Mouse (Mus musculus): Measurements from ENCODE around the gene Cacna1c. TPM values are rescaled to one million over a fixed set of nuclear protein-coding genes. Genes with fewer than 3 reads are reported as not detected.

The Cacna1c gene
- polyA plus RNA-seq, 1 experiment from 2014 or later = 4.0 TPM

- no peak for ATAC-seq (ENCODE audit: insufficient read depth, low FRiP score, low read depth)
- Histone ChIP-seq H3K9ac (no peak overlapping the region), H3K4me1 (no peaks in the 10 kb centered on the region), H3K27ac (no peak overlapping the region), H3K36me3 (no peaks in the 10 kb centered on the region), H3K27me3 (replicated peaks) (no peaks in the 10 kb centered on the region), H3K9me3 (no peaks in the 10 kb centered on the region), H3K4me2 (no peak overlapping the region), H3K4me3 (replicated peaks) (no peak overlapping the region)
- WGBS = 86% methylated on average over 8 of the region's 8 CpGs
Observed at GRCm38 (mm10) chr6:119128521-119128920, 67.7 kb downstream of the Cacna1c start.

- ATAC-seq (ENCODE audit: insufficient read depth, low FRiP score, low read depth) = no peak
- Histone ChIP-seq H3K4me3 (replicated peaks) (no peak overlapping the region), H3K9me3 (no peaks in the 10 kb centered on the region), H3K9ac (no peak overlapping the region), H3K27ac (no peak overlapping the region), H3K27me3 (replicated peaks) (no peaks in the 10 kb centered on the region), H3K36me3 (no peaks in the 10 kb centered on the region), H3K4me1 (no peaks in the 10 kb centered on the region), H3K4me2 (no peak overlapping the region)
- 87% methylated on average over 1 of the region's 1 CpGs for WGBS
Observed at GRCm38 (mm10) chr6:119128076-119128475, 68.1 kb downstream of the Cacna1c start.

GRCm38 (mm10) chr6:119126991-119127390, 69.2 kb downstream of the Cacna1c start:
- Histone ChIP-seq H3K9ac (no peak overlapping the region), H3K4me3 (replicated peaks) (no peak overlapping the region), H3K4me1 (no peaks in the 10 kb centered on the region), H3K4me2 (no peak overlapping the region), H3K27me3 (replicated peaks) (no peaks in the 10 kb centered on the region), H3K9me3 (no peaks in the 10 kb centered on the region), H3K36me3 (no peaks in the 10 kb centered on the region), H3K27ac (no peak overlapping the region)
- ATAC-seq (ENCODE audit: insufficient read depth, low FRiP score, low read depth) = no peak
- 83% methylated on average over 3 of the region's 3 CpGs for WGBS

GRCm38 (mm10) chr6:119118371-119118770, 77.8 kb downstream of the Cacna1c start:
- Histone ChIP-seq H3K9me3 (no peaks in the 10 kb centered on the region), H3K27ac (no peak overlapping the region), H3K27me3 (replicated peaks) (no peaks in the 10 kb centered on the region), H3K4me2 (no peak overlapping the region), H3K9ac (no peak overlapping the region), H3K4me1 (no peaks in the 10 kb centered on the region), H3K4me3 (replicated peaks) (no peak overlapping the region), H3K36me3 (no peaks in the 10 kb centered on the region)
- 61% methylated on average over 4 of the region's 4 CpGs for WGBS
- no peak for ATAC-seq (ENCODE audit: insufficient read depth, low FRiP score, low read depth)

GRCm38 (mm10) chr6:119116290-119116689, 79.9 kb downstream of the Cacna1c start:
- no peaks in the 10 kb centered on the region for H3K36me3 ChIP-seq
- no peak overlapping the region for H3K9ac ChIP-seq
- no peak overlapping the region for H3K27ac ChIP-seq
- no peaks in the 10 kb centered on the region for H3K27me3 ChIP-seq (replicated peaks)
- no peaks in the 10 kb centered on the region for H3K4me1 ChIP-seq
- ATAC-seq (ENCODE audit: insufficient read depth, low FRiP score, low read depth) = no peak
- no peak overlapping the region for H3K4me2 ChIP-seq
- H3K4me3 ChIP-seq (replicated peaks) = no peak overlapping the region
- WGBS = 84% methylated on average over 3 of the region's 3 CpGs
- no peaks in the 10 kb centered on the region for H3K9me3 ChIP-seq

- no peak overlapping the region for H3K9ac ChIP-seq
- H3K27me3 ChIP-seq (replicated peaks) = peaks cover 9% of the 10 kb centered on the region; the same call in 1 of the 2 replicates
- no peak overlapping the region for H3K4me3 ChIP-seq (replicated peaks)
- H3K36me3 ChIP-seq = no peaks in the 10 kb centered on the region
- H3K4me1 ChIP-seq = no peaks in the 10 kb centered on the region
- no peak overlapping the region for H3K4me2 ChIP-seq
- no peak for ATAC-seq (ENCODE audit: insufficient read depth, low FRiP score, low read depth)
- no peaks in the 10 kb centered on the region for H3K9me3 ChIP-seq
- WGBS = 79% methylated on average over 4 of the region's 4 CpGs
- no peak overlapping the region for H3K27ac ChIP-seq
Observed at GRCm38 (mm10) chr6:119113362-119113761, 82.9 kb downstream of the Cacna1c start.

- Histone ChIP-seq H3K36me3 (no peaks in the 10 kb centered on the region), H3K4me3 (replicated peaks) (no peak overlapping the region), H3K9me3 (no peaks in the 10 kb centered on the region), H3K27ac (no peak overlapping the region), H3K4me2 (no peak overlapping the region), H3K4me1 (no peaks in the 10 kb centered on the region; the same call in 1 of the 2 replicates), H3K9ac (no peak overlapping the region), H3K27me3 (replicated peaks) (peaks cover 32% of the 10 kb centered on the region)
- WGBS = 75% methylated on average over 5 of the region's 5 CpGs
- no peak for ATAC-seq (ENCODE audit: insufficient read depth, low FRiP score, low read depth)
Observed at GRCm38 (mm10) chr6:119110369-119110768, 85.8 kb downstream of the Cacna1c start.

- Histone ChIP-seq H3K9ac (peak overlapping the region; percentile 56; the same call in 1 of the 2 replicates), H3K9me3 (no peaks in the 10 kb centered on the region), H3K36me3 (no peaks in the 10 kb centered on the region), H3K27ac (peak overlapping the region; percentile 82), H3K27me3 (replicated peaks) (peaks cover 43% of the 10 kb centered on the region), H3K4me2 (peak overlapping the region; percentile 95), H3K4me3 (replicated peaks) (peak overlapping the region; percentile 63), H3K4me1 (no peaks in the 10 kb centered on the region; the same call in 1 of the 2 replicates)
- under 1% methylated on average over 56 of the region's 93 CpGs for WGBS
- ATAC-seq (ENCODE audit: insufficient read depth, low FRiP score, low read depth) = peak; percentile 67
Observed at GRCm38 (mm10) chr6:119108466-119109394, 87.5 kb downstream of the Cacna1c start.

- Histone ChIP-seq H3K27me3 (replicated peaks) (peaks cover 43% of the 10 kb centered on the region), H3K9ac (peak overlapping the region; percentile 56; the same call in 1 of the 2 replicates), H3K4me3 (replicated peaks) (peak overlapping the region; percentile 63), H3K4me1 (no peaks in the 10 kb centered on the region; the same call in 1 of the 2 replicates), H3K36me3 (no peaks in the 10 kb centered on the region), H3K9me3 (no peaks in the 10 kb centered on the region), H3K27ac (peak overlapping the region; percentile 82), H3K4me2 (peak overlapping the region; percentile 95)
- under 1% methylated on average over 58 of the region's 58 CpGs for WGBS
- no peak for ATAC-seq (ENCODE audit: insufficient read depth, low FRiP score, low read depth)
Observed at GRCm38 (mm10) chr6:119107856-119108465, 88.3 kb downstream of the Cacna1c start.

- H3K9ac ChIP-seq = peak overlapping the region; percentile 56; the same call in 1 of the 2 replicates
- peak overlapping the region; percentile 95 for H3K4me2 ChIP-seq
- H3K36me3 ChIP-seq = no peaks in the 10 kb centered on the region
- peak overlapping the region; percentile 63 for H3K4me3 ChIP-seq (replicated peaks)
- no peaks in the 10 kb centered on the region; the same call in 1 of the 2 replicates for H3K4me1 ChIP-seq
- peaks cover 43% of the 10 kb centered on the region for H3K27me3 ChIP-seq (replicated peaks)
- no peak; the same call in 1 of the 2 replicates for ATAC-seq (ENCODE audit: insufficient read depth, low FRiP score, low read depth)
- no peaks in the 10 kb centered on the region for H3K9me3 ChIP-seq
- WGBS = under 1% methylated on average over 69 of the region's 69 CpGs
- H3K27ac ChIP-seq = peak overlapping the region; percentile 82
Observed at GRCm38 (mm10) chr6:119107140-119107855, 88.9 kb downstream of the Cacna1c start.

GRCm38 (mm10) chr6:119106726-119107125, 89.5 kb downstream of the Cacna1c start:
- no peak for ATAC-seq (ENCODE audit: insufficient read depth, low FRiP score, low read depth)
- Histone ChIP-seq H3K9ac (no peak overlapping the region), H3K4me3 (replicated peaks) (peak overlapping the region; percentile 63), H3K4me2 (peak overlapping the region; percentile 95), H3K4me1 (no peaks in the 10 kb centered on the region; the same call in 1 of the 2 replicates), H3K27ac (peak overlapping the region; percentile 82; the same call in 1 of the 2 replicates), H3K36me3 (no peaks in the 10 kb centered on the region), H3K9me3 (no peaks in the 10 kb centered on the region), H3K27me3 (replicated peaks) (peaks cover 43% of the 10 kb centered on the region)
- 21% methylated on average over 7 of the region's 7 CpGs for WGBS

All from stomach, embryonic 15.5 days (tissue).